Mouse (Mus musculus): ENCODE measurements around the gene Gm44502.
A peak's percentile ranks its signal among the peaks of the same experiment; 100 is the strongest.
"Not testable (repeated sequence)": the region's sequence is repeated elsewhere in the genome, so short reads cannot be mapped to it uniquely, and the experiment has no call there.

The Gm44502 gene

DNA sequence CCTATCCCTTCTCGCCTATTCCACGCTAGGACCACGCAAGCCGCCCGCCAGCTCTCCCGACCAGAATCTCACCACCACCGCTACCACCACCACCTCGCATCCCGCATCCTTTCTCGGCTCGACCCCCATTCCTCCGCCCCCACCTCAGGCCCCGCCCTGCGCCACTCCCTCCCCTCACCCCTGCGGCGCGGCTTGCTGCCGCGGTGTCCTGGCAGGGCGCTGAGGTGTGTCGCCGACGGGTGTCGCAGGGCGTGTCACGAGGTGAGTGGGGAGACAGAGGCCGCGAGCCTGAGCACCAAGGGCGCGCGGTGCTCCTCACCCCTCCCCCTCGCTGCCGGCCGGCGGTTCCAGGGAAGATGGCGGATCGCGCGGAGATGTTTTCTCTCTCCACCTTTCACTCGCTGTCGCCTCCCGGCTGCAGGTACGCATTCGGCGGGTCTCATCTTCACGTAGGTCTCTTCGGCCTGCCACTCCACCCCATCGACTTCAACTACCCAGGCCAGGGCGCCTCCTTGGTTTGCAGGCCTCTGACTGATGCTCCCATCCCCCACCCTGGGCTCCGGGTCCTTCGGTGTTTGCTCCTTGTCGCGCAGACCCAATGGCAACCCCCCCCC lies 24.5 kb upstream of the Gm44502 start, which contains the start of gene Mapk8ip2:
Mapk8ip2 (plus strand) TSS at position 49 of the 614 bp plus-strand sequence.
- DNase-seq (ENCODE audit: low read depth, low spot score), result no peak

GRCm38 (mm10) chr15:89452906-89453864 lies 23.7 kb upstream of the Gm44502 start:
- peak; percentile 33 for DNase-seq (ENCODE audit: low read depth, low spot score)

DNA sequence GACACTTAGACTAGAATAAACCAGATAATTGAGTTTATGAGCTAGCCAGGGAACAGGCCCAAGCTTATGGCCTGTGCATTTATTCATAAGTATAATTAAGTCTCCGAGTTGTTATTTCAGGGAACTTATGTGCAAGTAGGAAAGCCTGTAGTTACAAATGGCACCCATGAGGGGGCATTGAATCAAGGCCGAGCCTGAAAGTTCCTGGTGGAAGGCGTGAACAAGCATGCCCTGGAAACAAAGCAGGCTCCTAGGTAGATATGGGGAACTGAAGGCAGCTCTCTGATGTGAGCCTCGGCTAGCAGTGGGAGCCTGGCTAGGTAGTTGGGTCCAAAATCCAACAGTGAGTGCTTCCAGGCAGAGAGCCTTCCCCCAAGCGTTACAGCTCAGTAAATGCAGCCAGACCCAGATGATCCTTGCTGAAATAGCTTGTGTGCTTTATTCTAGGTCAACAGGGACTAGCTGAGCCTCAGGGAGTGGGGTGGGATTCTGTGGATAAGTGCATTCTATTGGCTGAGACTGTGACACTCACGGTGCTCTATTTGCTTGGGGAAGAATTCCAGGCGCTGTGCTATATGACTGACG lies 13.1 kb upstream of the Gm44502 start:
- DNase-seq (ENCODE audit: low read depth, low spot score), result peak; percentile 4

GRCm38 (mm10) chr15:89435878-89436277 lies 6.4 kb upstream of the Gm44502 start:
- peak; percentile 23 for DNase-seq (ENCODE audit: low read depth, low spot score)

GRCm38 (mm10) chr15:89434136-89434535 lies 4.6 kb upstream of the Gm44502 start:
- no peak for DNase-seq (ENCODE audit: low read depth, low spot score)

GRCm38 (mm10) chr15:89432946-89433345 lies 3.5 kb upstream of the Gm44502 start:
- no peak for DNase-seq (ENCODE audit: low read depth, low spot score)

DNA sequence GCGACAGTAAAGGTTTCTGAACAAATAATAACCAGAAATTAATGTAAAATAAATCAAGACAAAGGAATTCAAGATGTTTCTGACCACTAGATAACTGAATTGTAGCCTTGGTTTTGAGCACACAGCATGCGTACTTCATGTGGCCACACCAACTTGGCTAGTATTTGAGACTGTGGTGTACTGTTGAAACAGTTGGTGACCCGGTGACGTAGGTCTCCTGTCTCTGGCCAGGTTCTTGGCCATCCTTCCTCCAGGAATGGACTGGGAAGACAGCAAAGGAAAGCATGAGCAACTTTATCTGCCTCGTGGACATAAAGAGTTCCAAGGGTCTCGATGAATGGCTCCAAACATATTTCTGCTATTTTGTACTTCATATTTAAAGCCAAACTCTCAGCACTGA lies 2.3 kb upstream of the Gm44502 start:
- no peak for DNase-seq (ENCODE audit: low read depth, low spot score)

DNA sequence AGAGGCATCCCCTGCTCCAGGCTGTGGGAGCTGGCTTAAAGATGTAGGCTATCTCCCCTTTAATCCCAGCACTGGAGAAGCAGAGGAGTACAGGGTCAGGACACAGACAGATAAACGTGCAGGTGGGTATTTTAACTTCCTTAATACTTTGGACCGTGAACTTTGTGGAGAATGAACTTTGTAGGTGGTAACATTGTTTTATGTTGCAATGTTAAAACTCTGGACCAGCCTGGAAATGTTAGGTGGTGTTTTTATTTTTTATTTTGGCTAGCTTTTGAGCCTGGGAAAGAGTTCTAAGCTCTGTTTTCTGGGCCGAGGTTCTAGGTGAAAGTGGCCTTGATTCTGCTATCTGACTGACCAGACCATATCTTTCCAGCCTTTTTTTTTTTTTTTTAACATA lies 1.8 kb upstream of the Gm44502 start:
- DNase-seq (ENCODE audit: low read depth, low spot score), result no peak

GRCm38 (mm10) chr15:89430771-89431170 lies 1.3 kb upstream of the Gm44502 start:
- not testable (repeated sequence) for DNase-seq (ENCODE audit: low read depth, low spot score)

DNA sequence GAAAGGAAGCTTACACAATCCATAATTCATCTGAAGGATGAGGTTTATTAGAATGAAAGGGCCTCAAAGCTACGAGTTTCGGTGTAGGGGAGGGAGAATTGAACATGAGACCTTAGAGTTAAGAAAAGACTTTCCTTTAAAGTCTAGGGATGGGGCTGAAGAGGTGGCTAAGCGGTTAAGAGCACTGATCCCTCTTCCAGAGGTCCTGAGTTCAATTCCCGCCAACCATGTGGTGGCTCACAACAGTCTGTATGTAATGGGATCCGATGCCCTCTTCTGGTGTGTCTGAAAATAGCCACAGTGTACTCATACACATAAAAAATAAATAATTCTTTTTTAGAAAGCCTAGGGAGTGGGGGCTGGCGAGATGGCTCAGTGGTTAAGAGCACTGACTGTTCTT lies 845 bp upstream of the Gm44502 start:
- DNase-seq (ENCODE audit: low read depth, low spot score), result peak; percentile 42

GRCm38 (mm10) chr15:89428821-89429351 lies 610 bp downstream of the Gm44502 start:
- peak; percentile 17 for DNase-seq (ENCODE audit: low read depth, low spot score)

- DNase-seq (ENCODE audit: low read depth, low spot score), result no peak
Measured at GRCm38 (mm10) chr15:89428136-89428790, 1.2 kb downstream of the Gm44502 start.

- no peak for DNase-seq (ENCODE audit: low read depth, low spot score)
Measured at GRCm38 (mm10) chr15:89426716-89427115, 2.8 kb downstream of the Gm44502 start.

GRCm38 (mm10) chr15:89425711-89426121 lies 3.8 kb downstream of the Gm44502 start, which contains the start of gene Cpt1b:
TSS of gene Cpt1b (minus strand) at chr15:89425863.
- DNase-seq (ENCODE audit: low read depth, low spot score), result no peak

GRCm38 (mm10) chr15:89424621-89425020 lies 4.9 kb downstream of the Gm44502 start:
- DNase-seq (ENCODE audit: low read depth, low spot score), result no peak

GRCm38 (mm10) chr15:89421938-89422337 lies 7.6 kb downstream of the Gm44502 start:
- DNase-seq (ENCODE audit: low read depth, low spot score), result no peak

- DNase-seq (ENCODE audit: low read depth, low spot score), result no peak
Measured at GRCm38 (mm10) chr15:89415282-89415681, 14.2 kb downstream of the Gm44502 start.

- DNase-seq (ENCODE audit: low read depth, low spot score), result no peak
Measured at GRCm38 (mm10) chr15:89410118-89410517, 19.4 kb downstream of the Gm44502 start, which contains the start of gene Syce3. TSS of gene Syce3 (minus strand) at chr15:89410503.

DNA sequence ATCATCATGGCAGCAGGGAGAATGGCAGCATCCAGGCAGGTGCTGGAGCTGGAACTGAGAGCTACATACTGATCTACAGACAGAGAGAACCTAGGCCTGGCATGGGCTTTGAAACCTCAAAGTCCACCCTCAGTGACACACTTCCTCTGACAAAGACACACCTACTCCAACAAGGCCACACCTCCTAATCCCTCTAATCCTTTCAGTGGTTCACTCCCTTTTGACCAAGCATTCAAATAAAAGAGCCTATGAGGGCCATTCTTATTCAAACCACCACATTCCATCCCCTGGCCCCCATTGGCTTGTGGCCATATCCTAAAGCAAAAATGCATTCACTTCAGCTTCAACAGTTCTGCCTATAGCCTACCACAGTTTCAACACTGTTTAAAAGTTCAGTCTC lies 22.8 kb downstream of the Gm44502 start:
- no peak for DNase-seq (ENCODE audit: low read depth, low spot score)

GRCm38 (mm10) chr15:89404831-89405623 lies 24.5 kb downstream of the Gm44502 start:
- DNase-seq (ENCODE audit: low read depth, low spot score), result no peak

DNA sequence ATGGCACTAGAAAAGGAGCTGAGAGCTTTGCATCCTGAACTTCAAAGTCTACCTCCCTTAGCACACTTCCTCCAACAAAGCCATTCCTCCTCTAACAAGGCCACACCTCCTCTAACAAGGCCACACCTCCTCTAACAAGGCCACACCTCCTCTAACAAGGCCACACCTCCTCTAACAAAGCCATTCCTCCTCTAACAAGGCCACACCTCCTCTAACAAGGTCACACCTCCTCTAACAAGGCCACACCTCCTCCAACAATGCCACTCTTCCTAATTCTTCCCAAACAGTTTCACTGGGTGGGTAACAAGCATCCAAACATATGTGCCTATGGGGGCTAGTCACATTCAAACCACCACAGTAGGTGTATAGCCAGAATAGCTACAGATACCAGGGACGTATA lies 27.0 kb downstream of the Gm44502 start:
- no peak for DNase-seq (ENCODE audit: low read depth, low spot score)
